Mouse (Mus musculus) intestine, embryonic 14.5 days (tissue): ENCODE data around the gene Unc45a. TPM values are rescaled to one million over a fixed set of nuclear protein-coding genes. Genes with fewer than 3 reads are reported as not detected.
"Not testable (repeated sequence)": the region's sequence is repeated elsewhere in the genome, so short reads cannot be mapped to it uniquely, and the experiment has no call there.

ENCODE experiments used
- ATAC-seq: fragments of 200-750 bp; cut with Nextera tagmentation; replicated peaks from 2 replicates; pipeline ENCODE4 v1.8.0; 2017; ENCODE audit warnings: low read depth, moderate number of reproducible peaks, moderate TSS enrichment, moderate library complexity; ENCODE audit not compliant: low FRiP score, low TSS enrichment
- DNase-seq: peaks from one replicate; pipeline ENCODE4 v3.0.0-alpha.2; 2018; ENCODE audit warnings: low spot score
- H3K27ac ChIP-seq: fragments of 300-500 bp; sonication (generic); 2 replicates; pipeline ENCODE4 v1.5.1; 2014; ENCODE audit warnings: low read depth, mild to moderate bottlenecking, control low read depth
- H3K27me3 ChIP-seq: fragments of 300-500 bp; sonication (generic); replicated peaks from 2 replicates; pipeline ENCODE4 v1.6.1; 2014; ENCODE audit warnings: low read length, control low read depth; ENCODE audit not compliant: control insufficient read depth, insufficient read depth
- H3K36me3 ChIP-seq: fragments of 300-500 bp; sonication (generic); 2 replicates; pipeline ENCODE4 v1.6.1; 2014; ENCODE audit warnings: low read length, control low read depth; ENCODE audit not compliant: control insufficient read depth, insufficient read depth
- H3K4me1 ChIP-seq: fragments of 300-500 bp; sonication (generic); replicated peaks from 2 replicates; pipeline ENCODE4 v1.6.1; 2014; ENCODE audit warnings: low read length, control low read depth, mixed read lengths; ENCODE audit not compliant: control insufficient read depth, insufficient read depth
- H3K4me2 ChIP-seq: fragments of 300-500 bp; sonication (generic); 2 replicates; pipeline ENCODE4 v1.6.1; 2014; ENCODE audit warnings: low read length
- H3K4me3 ChIP-seq: fragments of 300-500 bp; sonication (generic); 2 replicates; pipeline ENCODE4 v1.5.1; 2014; ENCODE audit warnings: low read depth, low read length, control low read depth, mixed read lengths
- H3K9ac ChIP-seq: fragments of 300-500 bp; sonication (generic); 2 replicates; pipeline ENCODE4 v1.6.1; 2014; ENCODE audit warnings: mild to moderate bottlenecking, low read length
- H3K9me3 ChIP-seq: fragments of 300-500 bp; sonication (generic); 2 replicates; pipeline ENCODE4 v1.6.1; 2016; ENCODE audit warnings: low read length, control low read depth; ENCODE audit not compliant: control insufficient read depth
- WGBS: fragments of 180-500 bp; shearing (Covaris S2); extraction: QIAGEN DNeasy Blood & Tissue Kit; methylation state at CpG from one replicate; pipeline ENCODE4 v1.1.7; 2014; 5-methylcytosine and 5-hydroxymethylcytosine counted together
- polyA plus RNA-seq: library from polyadenylated mRNA; unstranded; fragments of >200 nt; fragmentation: Nextera tagmentation; extraction: Ambion mirVana; gene quantifications from 2 replicates; pipeline ENCODE4 v1.2.1, GENCODE M21; 2014

Gene Unc45a
- polyA plus RNA-seq, 1 experiment from 2014 or later, result 29.9 TPM

GRCm38 (mm10) chr7:80325292-80325868, 15.4 kb downstream of the Unc45a start:
- H3K27me3 ChIP-seq, result no peaks in the 10 kb centered on the region
- no peak overlapping the region for H3K9ac ChIP-seq
- peak overlapping the region; percentile 89; the same call in 1 of the 2 replicates for H3K27ac ChIP-seq
- ATAC-seq, result no peak
- 93% methylated on average over 16 of the region's 16 CpGs for WGBS
- no peak overlapping the region for H3K4me2 ChIP-seq
- no peaks in the 10 kb centered on the region for H3K9me3 ChIP-seq
- H3K36me3 ChIP-seq, result peaks cover 60% of the 10 kb centered on the region
- DNase-seq, result no peak
- 0 out of 2 replicates have a peak, but pooled peaks cover 7% of the 10 kb centered on the region for H3K4me1 ChIP-seq
- H3K4me3 ChIP-seq, result no peak overlapping the region

- Histone ChIP-seq H3K4me2 (peak overlapping the region; percentile 74), H3K36me3 (peaks cover 60% of the 10 kb centered on the region), H3K27ac (peak overlapping the region; percentile 89; the same call in 1 of the 2 replicates)
- H3K4me1 ChIP-seq, H3K27me3 ChIP-seq, H3K4me3 ChIP-seq, H3K9me3 ChIP-seq, ATAC-seq, DNase-seq, H3K9ac ChIP-seq: not testable (repeated sequence)
- WGBS, result 47% methylated on average over 4 of the region's 5 CpGs
These were observed 16.0 kb downstream of the Unc45a start for GRCm38 (mm10) chr7:80324816-80325119.

DNA sequence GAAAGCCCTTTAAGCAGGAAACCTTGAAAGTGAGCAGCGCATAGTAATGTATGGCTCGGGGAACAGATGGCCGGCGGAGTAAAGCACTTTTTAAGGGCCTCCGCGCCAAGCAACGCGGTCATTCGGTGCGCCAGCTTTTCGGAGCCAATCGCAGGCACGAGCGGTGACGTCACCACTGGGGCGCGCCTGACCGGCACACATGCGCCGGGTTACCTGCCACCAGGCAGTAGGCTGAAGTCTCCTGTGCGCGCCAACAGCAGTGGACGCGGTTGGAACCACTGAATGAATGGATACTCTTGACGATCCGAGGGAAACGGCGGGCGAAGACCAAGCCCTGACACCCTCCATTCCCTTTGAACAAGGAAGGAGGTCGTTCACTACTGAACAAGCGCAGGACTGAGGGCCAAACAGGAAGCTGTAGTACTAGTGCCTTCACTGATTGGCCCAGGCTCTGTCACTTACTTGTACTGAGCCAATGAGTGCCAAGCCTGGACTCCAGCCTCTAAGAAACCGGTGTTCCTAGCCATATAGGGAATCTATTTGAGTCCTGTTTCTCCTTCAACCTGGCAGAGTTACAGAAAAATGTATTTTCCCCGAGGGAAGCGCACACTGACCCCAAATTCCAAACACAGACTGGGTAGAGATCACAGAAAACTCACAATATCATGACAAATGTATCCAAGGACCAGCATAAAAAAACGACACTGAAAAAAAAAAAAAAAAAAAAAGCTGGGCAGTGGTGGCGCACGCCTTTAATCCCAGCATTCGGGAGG, 16.6 kb downstream of the Unc45a start, which contains the start of gene Rccd1:
Rccd1 (minus strand) TSS at position 412 of the 773 bp plus-strand sequence.
- Histone ChIP-seq H3K9ac (peak within 1 kb of the TSS; percentile 68), H3K36me3 (peaks cover 56% of the 10 kb centered on the region), H3K27me3 (no peaks in the 10 kb centered on the region), H3K4me1 (0 out of 2 replicates have a peak, but pooled peaks cover 7% of the 10 kb centered on the region), H3K4me3 (peak within 1 kb of the TSS; percentile 75), H3K4me2 (peak within 1 kb of the TSS; percentile 74), H3K9me3 (no peaks in the 10 kb centered on the region), H3K27ac (peak within 1 kb of the TSS; percentile 89)
- whole genome bisulfite sequencing, result under 1% methylated on average over 38 of the region's 38 CpGs
- peak; percentile 98 for ATAC-seq
- DNase-seq, result peak; percentile 100

DNA sequence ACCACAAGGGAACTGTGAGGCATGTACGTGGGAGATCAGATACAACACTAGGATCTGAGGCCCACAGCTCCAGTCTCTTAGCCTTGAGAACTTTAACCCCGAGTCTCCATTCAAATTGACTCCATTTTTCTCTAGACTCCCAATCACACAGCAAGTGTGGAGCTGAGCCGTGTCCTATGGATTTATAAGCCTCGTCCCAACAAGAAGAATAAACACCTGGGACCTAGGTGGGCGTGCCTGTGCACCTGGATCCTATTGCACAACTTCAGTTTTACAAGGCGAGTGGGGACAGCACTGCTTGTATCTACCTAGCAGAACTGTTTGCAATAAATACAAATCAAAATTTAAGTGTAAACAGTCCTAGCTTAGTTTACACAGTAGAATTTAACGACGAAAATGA, 17.5 kb downstream of the Unc45a start:
- H3K36me3 ChIP-seq, result peaks cover 55% of the 10 kb centered on the region
- H3K4me2 ChIP-seq, result peak overlapping the region; percentile 74
- 0 out of 2 replicates have a peak, but pooled peaks cover 7% of the 10 kb centered on the region for H3K4me1 ChIP-seq
- 13% methylated on average over 8 of the region's 8 CpGs for WGBS
- H3K9me3 ChIP-seq, result no peaks in the 10 kb centered on the region
- peak overlapping the region; percentile 75 for H3K4me3 ChIP-seq
- H3K27ac ChIP-seq, result peak overlapping the region; percentile 89
- DNase-seq (peak; percentile 60), ATAC-seq (no peak)
- H3K9ac ChIP-seq, result peak overlapping the region; percentile 68
- H3K27me3 ChIP-seq, result no peaks in the 10 kb centered on the region

- H3K9me3 ChIP-seq, result no peaks in the 10 kb centered on the region
- no peak overlapping the region for H3K4me2 ChIP-seq
- no peak overlapping the region for H3K9ac ChIP-seq
- no peak for ATAC-seq
- no peak overlapping the region for H3K27ac ChIP-seq
- H3K27me3 ChIP-seq, result no peaks in the 10 kb centered on the region
- no peak for DNase-seq
- no peak overlapping the region for H3K4me3 ChIP-seq
- WGBS, result 83% methylated on average over 19 of the region's 19 CpGs
- H3K4me1 ChIP-seq, result 0 out of 2 replicates have a peak, but pooled peaks cover 5% of the 10 kb centered on the region
- H3K36me3 ChIP-seq, result peaks cover 51% of the 10 kb centered on the region
These were observed 20.8 kb downstream of the Unc45a start for GRCm38 (mm10) chr7:80319846-80320496.

DNA sequence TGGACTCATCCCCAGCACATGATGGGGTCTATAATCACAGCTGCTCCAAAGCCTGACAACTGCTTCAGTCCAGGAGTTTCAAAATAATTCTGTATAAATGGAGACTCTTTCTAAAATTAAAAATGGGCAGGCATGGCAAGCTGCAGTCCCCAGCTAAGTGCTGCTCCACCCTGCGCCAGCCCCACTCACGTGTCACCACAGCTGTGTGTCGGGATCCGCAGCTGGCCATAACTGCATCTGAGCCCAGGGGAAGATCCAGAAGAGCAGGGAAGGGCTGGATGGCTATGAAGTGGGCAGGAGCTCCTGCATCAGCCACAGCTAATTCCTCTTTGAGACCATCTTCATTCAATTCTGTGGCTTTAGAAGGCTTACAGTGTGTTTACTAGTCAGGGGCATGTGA, 22.1 kb downstream of the Unc45a start:
- no peak for DNase-seq
- 90% methylated on average over 4 of the region's 4 CpGs for WGBS
- 0 out of 2 replicates have a peak, but pooled peaks cover 3% of the 10 kb centered on the region for H3K4me1 ChIP-seq

GRCm38 (mm10) chr7:80317439-80318115, 23.2 kb downstream of the Unc45a start:
- Histone ChIP-seq H3K4me1 (no peaks in the 10 kb centered on the region), H3K27ac (no peak overlapping the region), H3K9me3 (no peaks in the 10 kb centered on the region), H3K9ac (no peak overlapping the region), H3K4me2 (no peak overlapping the region), H3K4me3 (no peak overlapping the region), H3K36me3 (peaks cover 74% of the 10 kb centered on the region), H3K27me3 (no peaks in the 10 kb centered on the region)
- ATAC-seq (no peak), DNase-seq (no peak)
- 64% methylated on average over 1 of the region's 1 CpGs for WGBS

More for the DNA sequence above, 22.1 kb downstream of the Unc45a start:
- Histone ChIP-seq H3K9ac (no peak overlapping the region), H3K9me3 (no peaks in the 10 kb centered on the region), H3K36me3 (peaks cover 63% of the 10 kb centered on the region), H3K27me3 (no peaks in the 10 kb centered on the region), H3K27ac (no peak overlapping the region), H3K4me2 (no peak overlapping the region), H3K4me3 (no peak overlapping the region)
- ATAC-seq, result no peak

- Histone ChIP-seq H3K9me3 (no peaks in the 10 kb centered on the region), H3K4me1 (no peaks in the 10 kb centered on the region), H3K4me3 (no peak overlapping the region), H3K27ac (no peak overlapping the region), H3K4me2 (no peak overlapping the region), H3K9ac (no peak overlapping the region), H3K36me3 (peaks cover 91% of the 10 kb centered on the region), H3K27me3 (no peaks in the 10 kb centered on the region)
- ATAC-seq, result no peak
- no peak for DNase-seq
- 83% methylated on average over 2 of the region's 2 CpGs for WGBS
These were observed 25.1 kb downstream of the Unc45a start for GRCm38 (mm10) chr7:80315733-80316132.
